Mouse (Mus musculus) myocyte (in vitro differentiated cells): ENCODE results near the gene Xrcc5.

Source experiments
- E2F4 ChIP-seq: IDR thresholded peaks from one replicate; pipeline ENCODE4 v1.6.1; 2011; ENCODE audit warnings: mild to moderate bottlenecking, control low read depth, moderate library complexity; ENCODE audit not compliant: insufficient read depth
- MAX ChIP-seq: IDR thresholded peaks from one replicate; pipeline ENCODE4 v1.6.1; 2011; ENCODE audit warnings: low read depth, mild to moderate bottlenecking, control low read depth
- MYOD1 ChIP-seq, 3 experiments: IDR thresholded peaks; one replicate each; pipeline ENCODE4 v1.6.1; 2011; ENCODE audit warnings: control low read depth in 2 of 3, low read depth in 2 of 3, mild to moderate bottlenecking in 2 of 3, moderate library complexity in 1 of 3; ENCODE audit not compliant: insufficient read length in 2 of 3, control insufficient read depth in 1 of 3
- POLR2A ChIP-seq: IDR thresholded peaks from one replicate; pipeline ENCODE4 v1.6.1; 2011; ENCODE audit warnings: low read depth, mild to moderate bottlenecking, control low read depth, moderate library complexity; ENCODE audit not compliant: insufficient read length
- POLR2AphosphoS2 ChIP-seq: IDR thresholded peaks from one replicate; pipeline ENCODE4 v1.6.1; 2011; ENCODE audit warnings: low read depth, control low read depth; ENCODE audit not compliant: insufficient read length
- TCF3 ChIP-seq: IDR thresholded peaks from one replicate; pipeline ENCODE4 v1.6.1; 2011; ENCODE audit warnings: low read depth, control low read depth; ENCODE audit not compliant: insufficient read length
- USF1 ChIP-seq: IDR thresholded peaks from one replicate; pipeline ENCODE4 v1.6.1; 2011; ENCODE audit warnings: low read depth, mild to moderate bottlenecking, control low read depth, moderate library complexity

DNA sequence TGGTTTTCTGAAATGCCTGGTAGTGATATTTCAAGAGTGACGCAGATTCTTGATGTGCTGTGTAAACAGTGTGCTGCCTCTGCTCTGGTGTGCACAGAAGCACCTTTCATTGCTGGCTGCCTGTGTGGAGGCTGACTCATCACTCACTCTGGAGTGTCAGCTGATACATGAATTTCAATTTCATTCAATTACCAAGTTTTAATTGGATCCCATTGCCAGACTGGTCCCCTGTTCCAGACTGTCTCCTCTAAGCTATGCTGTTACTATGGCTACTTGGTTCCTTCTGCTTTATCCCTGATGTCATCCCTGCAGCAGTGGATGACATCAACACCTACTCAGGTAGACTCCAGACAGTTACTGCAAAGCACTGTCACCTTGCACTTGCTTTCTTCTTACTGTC, 65.3 kb downstream of the Xrcc5 start:
- TF ChIP-seq POLR2AphosphoS2 = no peak
- TF ChIP-seq POLR2A = no peak
- no peak for TF ChIP-seq MYOD1 (IDR thresholded peaks at IDR 0.05; ENCODE audit: control insufficient read depth in 1 of 3, insufficient read length in 2 of 3, low read depth in 2 of 3)
- TF ChIP-seq USF1 = no peak
- no peak for TF ChIP-seq MAX
- TF ChIP-seq E2F4 = no peak
- no peak for TF ChIP-seq TCF3
